ENCODE assay signal across 14 mouse cellular contexts in genomic region chr6:143535265-143535664, GRCm38 (mm10).
DNase-seq lines count a peak whose midpoint lies in the region; ATAC-seq and TF ChIP-seq lines count a peak whose summit lies in the region.
"Had no signal": no experiment of that assay in that cellular context is flagged by ENCODE, and none has a peak within 500 bp of the region (broad histone marks: within the 10 kb centered on the region; RNA-seq: fewer than 3 reads in every experiment).

No protein-coding gene starts in this region.

- 57% methylated on average over 12 of the region's 12 CpGs for WGBS in limb, embryonic 14.5 days
- WGBS in limb, embryonic 10.5 days, result 87% methylated on average over 12 of the region's 12 CpGs
- 56% methylated on average over 12 of the region's 12 CpGs for WGBS in intestine, embryonic 15.5 days
- WGBS in kidney, embryonic 15.5 days, result 57% methylated on average over 12 of the region's 12 CpGs

- H3K36me3 ChIP-seq in limb, embryonic 14.5 days (ENCODE audit: control insufficient read depth, insufficient read depth, low read length), result no peaks in the 10 kb centered on the region
- no peaks in the 10 kb centered on the region for H3K36me3 ChIP-seq in limb, embryonic 10.5 days
- H3K36me3 ChIP-seq in intestine, embryonic 15.5 days, result no peaks in the 10 kb centered on the region
- no peaks in the 10 kb centered on the region for H3K36me3 ChIP-seq in kidney, embryonic 15.5 days
- H3K36me3 ChIP-seq: liver, embryonic 15.5 days had no signal

- H3K9ac ChIP-seq in limb, embryonic 14.5 days (ENCODE audit: low read depth, low read length, severe bottlenecking), result no peak overlapping the region
- no peak overlapping the region for H3K9ac ChIP-seq in intestine, embryonic 15.5 days
- no peak overlapping the region for H3K9ac ChIP-seq in kidney, embryonic 15.5 days
- H3K9ac ChIP-seq: liver, embryonic 15.5 days had no signal

- peak; percentile 4 for DNase-seq in limb, embryonic 14.5 days (ENCODE audit: low spot score)
- no peak for DNase-seq in limb, embryonic 10.5 days (ENCODE audit: low spot score)
- peak; percentile 44 for DNase-seq in ES-CJ7 (ENCODE audit: low read depth, low spot score)
- DNase-seq in right cerebral cortex, postnatal 36 days (ENCODE audit: low spot score in 2 of 2), result peak; percentile 16 to 32
- DNase-seq in heart, adult 9 months (ENCODE audit: low spot score in 2 of 2), result no peak
- DNase-seq: adrenal gland, postnatal 10 days; heart, postnatal 4 days; kidney, postnatal 25 days; thymus, postnatal 14 days had no signal

- H3K4me2 ChIP-seq in limb, embryonic 14.5 days (replicated peaks; ENCODE audit: low read depth, low read length, severe bottlenecking), result no peak overlapping the region
- H3K4me2 ChIP-seq in intestine, embryonic 15.5 days (replicated peaks), result no peak overlapping the region
- no peak overlapping the region for H3K4me2 ChIP-seq in kidney, embryonic 15.5 days
- H3K4me2 ChIP-seq: liver, embryonic 15.5 days had no signal

- no peaks in the 10 kb centered on the region for H3K27me3 ChIP-seq in limb, embryonic 14.5 days (ENCODE audit: control insufficient read depth, insufficient read depth, low read length)
- no peaks in the 10 kb centered on the region for H3K27me3 ChIP-seq in limb, embryonic 10.5 days (ENCODE audit: low read depth, poor library complexity, severe bottlenecking)
- no peaks in the 10 kb centered on the region for H3K27me3 ChIP-seq in intestine, embryonic 15.5 days (replicated peaks)
- H3K27me3 ChIP-seq in kidney, embryonic 15.5 days, result 0 out of 2 replicates have a peak, but pooled peaks cover 4% of the 10 kb centered on the region
- H3K27me3 ChIP-seq: CH12.LX; liver, embryonic 15.5 days had no signal

- H3K27ac ChIP-seq in limb, embryonic 14.5 days (replicated peaks; ENCODE audit: low read depth, low read length), result no peak overlapping the region
- H3K27ac ChIP-seq in limb, embryonic 10.5 days, result no peak overlapping the region
- H3K27ac ChIP-seq in intestine, embryonic 15.5 days, result no peak overlapping the region
- no peak overlapping the region for H3K27ac ChIP-seq in kidney, embryonic 15.5 days
- H3K27ac ChIP-seq: liver, embryonic 15.5 days had no signal

- no peak for ATAC-seq in limb, embryonic 14.5 days (ENCODE audit: low FRiP score, low read depth)
- peak; percentile 71 for ATAC-seq in intestine, embryonic 15.5 days
- ATAC-seq in kidney, embryonic 15.5 days (replicated peaks; ENCODE audit: low FRiP score), result no peak

- peaks cover 23% of the 10 kb centered on the region for H3K4me1 ChIP-seq in limb, embryonic 14.5 days (ENCODE audit: control insufficient read depth, insufficient read depth, low read length)
- H3K4me1 ChIP-seq in limb, embryonic 10.5 days, result peaks cover 29% of the 10 kb centered on the region
- H3K4me1 ChIP-seq in intestine, embryonic 15.5 days (replicated peaks), result peaks cover 6% of the 10 kb centered on the region
- peaks cover 9% of the 10 kb centered on the region for H3K4me1 ChIP-seq in kidney, embryonic 15.5 days
- H3K4me1 ChIP-seq: liver, embryonic 15.5 days had no signal

- no peak overlapping the region for H3K4me3 ChIP-seq in limb, embryonic 14.5 days (replicated peaks; ENCODE audit: low read length)
- H3K4me3 ChIP-seq in limb, embryonic 10.5 days, result no peak overlapping the region
- no peak overlapping the region for H3K4me3 ChIP-seq in intestine, embryonic 15.5 days (replicated peaks)
- no peak overlapping the region for H3K4me3 ChIP-seq in kidney, embryonic 15.5 days (replicated peaks)
- H3K4me3 ChIP-seq: erythroblast, embryonic 14.5 days; liver, embryonic 15.5 days had no signal

- no peaks in the 10 kb centered on the region for H3K9me3 ChIP-seq in limb, embryonic 14.5 days (ENCODE audit: control insufficient read depth, low read length)
- H3K9me3 ChIP-seq in limb, embryonic 10.5 days (replicated peaks), result no peaks in the 10 kb centered on the region
- no peaks in the 10 kb centered on the region for H3K9me3 ChIP-seq in intestine, embryonic 15.5 days
- no peaks in the 10 kb centered on the region for H3K9me3 ChIP-seq in kidney, embryonic 15.5 days (replicated peaks)
- H3K9me3 ChIP-seq: liver, embryonic 15.5 days had no signal

- TF ChIP-seq POLR2A in limb, embryonic 14.5 days (IDR thresholded peaks at IDR 0.05; ENCODE audit: borderline replicate concordance, extremely low read depth, insufficient read depth, insufficient read length), result no peak

Comparison
In these comparisons a context has a peak if more than half of its experiments do, and no peak if none do; other contexts are left out.
1. DNase-seq: peak in limb, embryonic 14.5 days (single experiment), ES-CJ7 (single experiment) and right cerebral cortex, postnatal 36 days (2 of 2); none in limb, embryonic 10.5 days (single experiment) and heart, adult 9 months (0 of 2).